Mouse (Mus musculus): Measurements from ENCODE around the gene Hist3h2a.

DNA sequence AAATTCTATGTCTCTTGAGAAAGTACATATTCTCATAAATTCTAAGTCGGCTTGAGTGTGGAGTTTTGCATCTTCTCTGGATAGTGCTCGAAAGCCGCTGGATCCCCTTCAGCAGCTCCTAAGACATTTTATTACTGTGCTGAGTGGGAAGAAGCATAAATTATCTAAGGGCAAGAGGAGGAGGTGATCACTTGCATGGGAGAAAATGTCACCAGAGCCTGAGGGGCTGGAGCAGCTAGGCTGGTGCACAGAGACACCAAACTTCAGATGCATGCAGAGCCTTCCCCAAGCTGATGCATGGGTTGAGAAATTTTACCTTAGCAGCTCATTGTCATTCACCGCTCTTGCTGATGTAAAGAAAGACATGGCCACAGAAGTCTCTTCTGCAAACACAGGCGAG is 10.3 kb upstream of the Hist3h2a start:
- TF ChIP-seq POLR2A (IDR thresholded peaks at IDR 0.05; ENCODE audit: insufficient read depth, low read length) = no peak
- no peak for TF ChIP-seq CTCF (IDR thresholded peaks at IDR 0.05; ENCODE audit: low read depth, low read length)

Measured in ES-Bruce4 (cell line).